Mouse (Mus musculus) bone marrow, adult 2 months (tissue): Measurements from ENCODE around the gene Pml.

Source experiments
- CTCF ChIP-seq: fragments of 200-500 bp; IDR thresholded peaks from 2 replicates; pipeline ENCODE4 v1.5.1; 2011; ENCODE audit warnings: low read length, control low read depth; ENCODE audit not compliant: control insufficient read depth, insufficient read depth
- POLR2A ChIP-seq: fragments of 200-500 bp; IDR thresholded peaks from 2 replicates; pipeline ENCODE4 v1.6.1; 2011; ENCODE audit warnings: low read depth, mild to moderate bottlenecking, control low read depth, low read length, borderline replicate concordance; ENCODE audit not compliant: control insufficient read depth

DNA sequence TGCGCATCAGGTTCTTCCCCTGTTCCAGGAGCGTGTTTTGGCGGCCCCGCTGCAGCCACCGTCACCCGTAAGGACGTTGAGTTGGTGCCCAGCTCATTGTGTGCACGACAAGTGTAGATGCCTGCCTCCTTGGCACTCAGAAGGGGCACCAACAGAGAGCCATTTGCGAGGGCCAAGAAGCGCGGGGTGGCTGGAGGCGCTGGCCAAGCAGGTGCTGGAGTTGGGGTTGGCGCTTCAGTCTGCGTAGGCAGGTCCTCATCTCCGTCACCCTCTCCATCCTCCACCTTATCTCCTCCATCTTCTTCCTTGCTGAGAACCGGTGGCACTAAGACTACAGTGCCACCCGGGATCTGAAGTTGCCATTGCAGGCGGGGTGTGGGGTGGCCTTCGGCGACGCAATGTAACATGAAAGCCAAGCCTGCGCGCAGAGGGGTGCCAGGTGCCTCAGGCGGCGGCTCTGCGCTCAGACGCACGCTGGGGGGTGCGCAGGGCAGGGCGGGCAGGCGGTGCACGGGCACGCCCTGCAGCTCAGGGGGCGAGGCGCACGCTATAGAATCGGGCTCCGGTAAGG, 50.7 kb downstream of the Pml start:
- TF ChIP-seq POLR2A (no peak), CTCF (no peak)
